17 mouse cellular contexts compared by ENCODE assay signal in the genomic region with DNA sequence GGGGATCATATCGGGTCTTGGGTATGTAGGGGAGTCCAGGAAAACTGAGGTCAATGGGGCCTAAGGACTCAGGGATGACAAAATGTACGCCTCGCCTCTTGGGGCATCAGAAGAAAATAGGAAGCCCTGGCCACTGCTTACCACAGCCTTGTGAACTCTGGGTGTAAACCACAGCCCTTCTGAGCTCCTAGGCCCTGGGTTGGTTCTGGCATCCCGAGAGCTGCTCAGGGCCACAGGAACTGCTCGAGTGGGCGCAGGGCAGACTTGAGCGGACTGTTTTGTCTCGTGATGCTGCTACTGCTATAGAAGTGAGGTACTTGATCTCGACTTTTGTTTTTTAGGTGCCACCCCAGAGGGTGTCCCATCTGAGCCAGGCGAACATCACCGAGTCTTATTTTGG. TPM values are rescaled to one million over a fixed set of nuclear protein-coding genes. Genes with fewer than 3 reads are reported as not detected.
"Had no signal": no experiment of that assay in that cellular context is flagged by ENCODE, and none has a peak within 500 bp of the region (broad histone marks: within the 10 kb centered on the region; RNA-seq: fewer than 3 reads in every experiment).

No protein-coding gene starts in this region.

- H3K27ac ChIP-seq: intestine, embryonic 15.5 days; macrophage had no signal

- H3K9ac ChIP-seq: intestine, embryonic 15.5 days; limb, embryonic 13.5 days; lung, embryonic 14.5 days had no signal

- DNase-seq: kidney, adult 18-20 months; kidney, postnatal 14 days; layer of hippocampus, postnatal 36 days; left cerebral cortex, postnatal 4 days; lung, embryonic 14.5 days; lung, postnatal 14 days; midbrain, embryonic 14.5 days; right cerebral cortex, postnatal 25 days; thymus, adult 18-20 months; thymus, postnatal 25 days had no signal

- H3K27me3 ChIP-seq: intestine, embryonic 15.5 days; limb, embryonic 13.5 days had no signal

- H3K9me3 ChIP-seq: intestine, embryonic 15.5 days; limb, embryonic 13.5 days had no signal

- H3K36me3 ChIP-seq: intestine, embryonic 15.5 days had no signal

- H3K4me3 ChIP-seq: intestine, embryonic 15.5 days; limb, embryonic 13.5 days had no signal

RNA-seq across cellular contexts. Expression of a gene that starts 17.6 kb away (rescaled TPM):
- total RNA-seq: liver, adult 2 months had no signal
- polyA plus RNA-seq: large intestine, adult 2 months; liver, adult 2 months; macrophage; small intestine, adult 2 months; urinary bladder, adult 2 months had no signal
